Mouse (Mus musculus): Measurements from ENCODE around the gene 2310022A10Rik. TPM values are rescaled to one million over a fixed set of nuclear protein-coding genes. Genes with fewer than 3 reads are reported as not detected.

2310022A10Rik gene
- total RNA-seq, 2 experiments from 2014 or later = 23.5 to 24.2 TPM

DNA sequence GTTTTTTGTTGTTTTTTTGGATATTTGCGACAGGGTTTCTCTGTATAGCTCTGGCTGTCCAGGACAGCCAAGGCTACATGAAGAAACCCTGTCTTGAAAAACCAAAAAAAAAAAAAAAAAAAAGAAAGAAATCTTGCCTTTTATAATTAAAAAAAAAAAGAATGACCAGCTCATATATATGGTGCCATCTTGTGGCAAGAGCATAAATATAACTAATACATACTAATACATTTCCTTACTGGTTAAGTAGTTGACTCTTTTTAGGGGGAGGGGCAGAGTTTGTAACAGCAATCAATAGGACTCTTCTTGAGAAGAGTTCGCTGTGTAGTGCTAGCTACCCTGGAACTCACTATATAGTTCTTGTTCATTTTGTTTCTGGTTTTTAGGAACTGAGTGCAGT lies 34.7 kb downstream of the 2310022A10Rik start:
- no peak for DNase-seq (ENCODE audit: extremely low spot score in 1 of 2, low spot score in 1 of 2)

DNA sequence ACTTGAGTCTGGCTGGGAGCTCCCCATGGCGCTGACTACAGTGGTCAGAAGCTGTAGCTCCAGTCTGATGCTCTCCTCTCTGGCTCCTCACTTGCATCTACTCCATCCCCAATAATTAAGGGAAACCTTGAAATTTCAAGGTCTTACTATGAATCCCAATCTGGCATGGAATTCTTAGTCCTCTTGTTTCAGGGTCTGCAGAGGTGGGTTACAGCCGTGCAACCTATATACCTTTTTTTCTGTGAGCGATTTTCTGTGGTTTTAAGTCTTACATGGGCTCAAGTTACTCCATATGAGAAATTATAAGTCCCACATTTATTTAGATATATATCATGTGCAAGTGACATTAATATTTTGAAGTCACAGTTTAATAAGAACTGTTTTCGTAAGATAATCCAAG lies 37.1 kb downstream of the 2310022A10Rik start:
- no peak for DNase-seq (ENCODE audit: extremely low spot score in 1 of 2, low spot score in 1 of 2)

DNA sequence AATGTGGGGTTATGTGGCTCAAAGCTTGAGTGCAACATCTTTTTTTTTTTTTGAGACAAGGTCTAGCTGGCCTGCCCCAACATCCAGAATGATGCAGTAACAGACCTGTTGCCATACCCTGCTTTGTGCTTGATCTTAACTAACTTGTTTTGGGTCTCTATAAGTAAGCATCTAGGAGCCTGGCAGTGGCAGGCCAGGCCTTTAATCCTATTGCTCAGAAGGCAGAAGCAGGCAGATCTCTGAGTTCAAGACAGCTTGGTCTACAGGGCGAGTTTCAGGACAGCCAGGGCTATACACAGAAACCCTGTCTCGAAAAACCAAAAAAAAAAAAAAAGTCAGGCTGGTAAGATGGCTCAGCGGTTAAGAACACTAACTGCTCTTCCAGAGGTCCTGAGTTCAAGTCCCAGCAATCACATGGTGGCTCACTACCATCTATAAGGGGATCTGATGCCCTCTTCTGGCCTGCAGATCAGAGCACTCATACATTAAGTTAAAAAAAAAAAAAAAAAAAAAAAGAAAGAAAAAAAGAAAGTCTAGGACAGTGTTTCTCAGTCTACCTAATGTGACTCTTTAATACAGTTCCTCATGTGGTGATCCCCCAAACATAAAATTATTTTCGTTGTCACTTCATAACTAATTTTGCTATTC lies 37.7 kb downstream of the 2310022A10Rik start:
- no peak for DNase-seq (ENCODE audit: extremely low spot score in 1 of 2, low spot score in 1 of 2)

DNA sequence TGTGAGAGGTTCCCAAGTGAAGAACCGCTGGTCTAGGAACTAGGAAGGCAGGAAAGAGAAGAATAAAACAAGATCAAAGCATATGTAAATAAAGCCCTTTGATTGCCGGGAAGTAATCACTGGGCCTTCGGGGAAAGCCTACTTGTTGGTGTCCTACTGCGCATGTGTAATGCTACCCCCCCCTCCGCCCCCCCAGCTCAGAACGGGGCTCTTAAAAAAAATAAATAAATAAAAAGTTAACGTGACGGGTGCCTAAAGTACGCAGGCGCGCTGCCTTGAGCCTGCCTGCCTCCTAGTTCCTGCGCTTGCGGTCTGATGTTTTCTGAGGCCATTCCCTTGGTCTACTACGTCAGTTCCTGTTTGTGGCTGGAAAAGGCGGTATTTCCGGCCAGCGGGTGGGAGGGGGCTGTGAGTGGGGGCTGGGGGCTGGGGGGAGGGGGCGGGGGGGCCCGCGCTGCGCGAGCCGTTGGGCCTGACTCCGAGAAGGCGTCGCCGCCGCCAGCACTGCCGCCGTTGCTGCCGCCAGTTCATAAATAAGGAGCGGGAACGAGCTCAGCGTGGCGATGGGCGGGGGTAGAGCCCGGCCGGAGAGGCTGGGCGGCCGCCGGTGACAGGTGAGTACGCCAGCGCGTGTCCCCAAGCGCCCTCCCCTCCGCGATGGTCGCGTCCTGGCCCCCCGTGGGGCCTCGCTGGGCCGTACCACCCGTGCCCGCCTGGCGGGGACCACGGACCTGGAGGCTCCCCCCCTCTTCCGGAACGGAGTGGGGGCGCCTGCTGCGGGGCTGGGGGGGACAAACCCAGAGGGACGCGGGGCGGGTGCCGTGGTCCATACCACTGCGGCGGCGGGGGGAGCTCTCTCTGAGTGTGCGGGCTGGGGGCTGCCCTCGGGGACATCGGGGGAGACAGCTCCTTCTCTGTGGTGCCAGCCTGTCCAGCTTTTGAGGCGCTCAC lies 38.5 kb downstream of the 2310022A10Rik start, which contains the start of gene Akt2:
Akt2 (plus strand) TSS at position 287 of the 951 bp plus-strand sequence.
- peak; percentile 75 to 95 for DNase-seq (ENCODE audit: extremely low spot score in 1 of 2, low spot score in 1 of 2)

DNA sequence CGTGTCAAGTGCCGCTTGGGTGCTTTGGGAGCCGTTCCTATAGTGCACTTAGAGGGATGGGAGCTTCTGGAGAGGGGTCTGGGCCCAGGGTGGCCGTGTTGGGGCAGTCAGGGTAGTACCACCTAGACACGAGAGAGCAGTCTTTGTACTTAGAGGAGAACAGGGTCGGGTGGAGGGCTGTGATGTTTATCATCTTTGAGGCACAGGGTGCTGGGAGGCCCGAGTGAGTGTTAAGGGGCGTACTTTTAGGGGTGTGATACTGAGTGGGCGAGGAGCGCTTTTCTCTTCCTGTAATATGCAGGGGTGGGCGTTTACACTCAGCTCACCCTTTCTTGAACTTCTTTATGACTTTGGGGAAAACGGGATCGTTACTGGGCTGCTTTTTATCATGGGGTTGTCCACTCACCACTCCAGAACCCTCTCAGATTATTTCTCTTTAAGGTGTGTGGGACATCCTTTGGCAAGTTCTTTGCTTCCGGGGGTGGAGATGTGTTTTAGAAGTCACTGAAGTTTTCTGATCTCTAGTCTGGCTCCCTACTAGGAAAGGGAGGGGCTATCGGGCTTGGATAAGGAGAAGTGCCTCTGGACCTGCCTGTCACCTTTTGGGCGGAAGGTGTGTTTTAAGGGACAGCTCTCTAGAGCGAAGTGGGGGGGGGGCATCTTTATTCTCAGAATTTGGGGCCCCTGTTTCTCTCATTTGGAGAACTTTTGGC lies 39.3 kb downstream of the 2310022A10Rik start:
- DNase-seq (ENCODE audit: extremely low spot score in 1 of 2, low spot score in 1 of 2) = no peak

DNA sequence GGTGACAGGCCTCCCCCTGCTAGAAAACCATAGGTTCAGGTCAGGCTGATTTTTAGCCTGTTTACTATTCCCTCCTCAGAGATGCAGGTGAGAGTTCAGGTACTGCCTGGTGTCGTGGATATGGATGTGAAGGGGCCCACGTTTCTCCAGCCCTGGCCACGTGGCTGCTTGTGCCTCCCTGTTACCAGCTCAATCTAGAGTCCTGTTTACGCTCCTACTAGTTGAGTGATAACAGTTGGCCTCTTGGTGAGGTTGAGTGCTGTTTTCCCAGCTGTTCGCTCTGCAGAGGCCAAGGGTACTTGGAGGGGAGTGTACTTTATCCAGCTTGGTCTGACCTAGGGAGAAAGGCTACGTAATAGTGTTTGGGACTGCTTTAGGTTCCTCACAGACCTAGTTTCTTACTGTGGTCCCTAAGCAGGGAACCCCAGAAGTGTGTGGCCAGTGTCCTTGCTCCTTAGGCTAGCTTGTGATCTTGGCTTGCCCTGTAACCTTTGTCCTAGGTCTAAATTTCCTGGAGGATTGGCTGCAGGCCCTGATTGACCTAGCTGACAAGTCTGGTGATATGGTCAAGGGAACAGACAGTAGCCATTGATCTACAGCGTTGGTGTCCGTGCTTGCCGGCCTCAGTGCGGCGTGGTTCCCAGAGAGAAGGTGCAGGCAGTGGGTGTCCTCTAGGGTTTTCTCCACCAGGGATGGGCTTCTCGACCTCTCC lies 40.1 kb downstream of the 2310022A10Rik start:
- DNase-seq (ENCODE audit: extremely low spot score in 1 of 2, low spot score in 1 of 2) = no peak

DNA sequence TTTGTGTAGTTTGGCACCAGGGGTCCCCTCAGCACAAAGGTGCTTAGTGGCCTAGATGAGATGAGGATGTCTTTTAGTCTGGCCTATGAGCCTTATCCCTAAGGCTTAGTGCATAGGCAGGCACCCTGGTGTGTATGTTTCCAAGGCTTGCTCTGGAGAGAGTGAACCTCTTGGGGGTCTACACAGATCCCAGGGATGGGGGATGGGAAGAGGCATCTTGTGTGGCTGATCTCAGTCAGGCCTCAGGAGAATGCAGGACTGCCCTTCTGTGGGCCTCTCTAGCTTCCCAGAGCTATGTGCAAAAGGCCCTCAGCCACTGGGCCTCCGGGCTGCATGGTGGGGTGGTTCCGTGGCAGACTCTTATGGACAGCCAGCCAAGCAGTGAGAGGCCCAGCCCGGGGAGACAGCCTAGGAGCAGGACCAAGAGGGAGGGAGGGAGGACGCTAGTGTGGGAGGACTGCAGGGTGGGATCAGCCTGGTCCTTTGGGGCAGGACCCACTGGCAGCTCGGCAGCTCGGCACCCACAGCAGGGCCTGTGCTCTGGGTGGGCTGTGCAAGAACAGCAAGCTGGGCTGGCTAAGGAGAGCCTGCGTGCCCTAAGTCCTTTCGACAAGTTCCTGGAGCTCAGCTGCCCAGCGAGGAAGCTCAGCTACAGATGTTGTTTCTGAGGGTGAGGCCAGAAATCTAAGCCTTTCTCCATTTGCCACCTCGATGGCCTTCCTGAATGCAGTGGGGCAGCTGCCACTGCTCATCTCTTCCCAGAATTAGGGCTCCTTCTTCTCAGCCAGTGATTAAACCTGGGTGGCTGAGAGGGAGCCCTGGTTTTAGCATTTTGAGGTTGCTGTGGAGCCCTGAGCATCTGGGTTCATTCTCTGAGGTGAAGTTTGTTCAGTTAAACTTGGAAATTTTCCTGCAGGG lies 43.8 kb downstream of the 2310022A10Rik start:
- DNase-seq (ENCODE audit: extremely low spot score in 1 of 2, low spot score in 1 of 2) = no peak

DNA sequence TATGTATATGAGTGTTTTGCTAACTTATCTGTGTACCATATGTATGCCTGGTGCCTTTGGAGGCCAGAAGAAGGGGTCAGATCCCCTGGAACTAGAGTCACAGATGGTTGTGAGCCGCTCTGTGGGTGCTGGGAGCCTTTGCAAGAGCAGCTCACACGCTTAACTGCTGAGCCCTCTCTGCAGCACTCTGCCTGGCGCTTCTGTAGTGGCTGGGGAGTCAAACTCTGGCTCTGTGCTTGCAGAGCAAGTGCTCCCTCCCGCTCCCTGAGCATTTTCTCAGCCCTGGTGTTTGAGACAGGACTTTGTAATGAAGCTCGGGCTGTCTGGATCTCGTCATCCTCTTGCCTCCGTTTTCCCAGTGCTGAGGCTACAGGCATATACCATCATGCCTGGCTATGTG lies 45.0 kb downstream of the 2310022A10Rik start:
- DNase-seq (ENCODE audit: extremely low spot score in 1 of 2, low spot score in 1 of 2) = no peak

DNA sequence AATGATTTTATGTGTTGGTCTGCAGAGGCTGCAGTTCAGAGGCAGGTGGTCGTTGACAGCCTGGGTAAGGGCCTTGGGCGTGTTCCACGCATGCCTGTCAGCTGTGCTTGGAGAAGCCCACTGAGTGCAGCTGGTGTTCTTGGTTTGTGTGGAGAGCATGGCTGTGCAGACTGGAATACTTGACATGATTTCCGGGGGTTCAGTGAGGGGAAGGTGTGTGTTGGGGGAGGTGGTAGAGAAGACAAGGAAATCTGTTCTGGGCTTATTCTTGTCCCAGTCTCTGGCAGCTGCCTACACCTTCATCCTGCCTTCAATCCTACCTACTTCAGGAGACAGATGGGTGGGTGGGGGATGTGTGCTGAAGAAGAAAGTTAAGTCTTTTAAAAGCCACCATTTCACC lies 48.6 kb downstream of the 2310022A10Rik start:
- DNase-seq (ENCODE audit: extremely low spot score in 1 of 2, low spot score in 1 of 2) = no peak

DNA sequence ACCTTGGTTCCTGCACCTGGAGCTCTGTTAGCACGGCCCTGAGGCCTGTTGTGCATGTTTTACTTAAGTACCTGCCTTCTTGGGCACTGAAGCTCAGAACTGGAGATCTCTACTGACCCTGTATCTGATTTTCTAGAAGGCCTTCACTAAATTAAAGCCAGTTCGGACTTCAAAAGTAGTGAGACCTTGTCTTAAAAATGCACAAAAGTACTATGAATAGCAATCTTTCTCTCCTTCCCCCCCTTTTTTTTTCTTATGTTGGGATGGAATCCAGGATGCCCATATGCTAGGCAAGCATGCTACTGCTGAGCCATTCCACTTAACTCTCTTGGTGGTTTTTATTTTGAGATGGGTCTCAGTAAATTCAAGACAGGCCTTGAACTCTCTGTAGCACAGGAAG lies 49.1 kb downstream of the 2310022A10Rik start:
- DNase-seq (ENCODE audit: extremely low spot score in 1 of 2, low spot score in 1 of 2) = no peak

DNA sequence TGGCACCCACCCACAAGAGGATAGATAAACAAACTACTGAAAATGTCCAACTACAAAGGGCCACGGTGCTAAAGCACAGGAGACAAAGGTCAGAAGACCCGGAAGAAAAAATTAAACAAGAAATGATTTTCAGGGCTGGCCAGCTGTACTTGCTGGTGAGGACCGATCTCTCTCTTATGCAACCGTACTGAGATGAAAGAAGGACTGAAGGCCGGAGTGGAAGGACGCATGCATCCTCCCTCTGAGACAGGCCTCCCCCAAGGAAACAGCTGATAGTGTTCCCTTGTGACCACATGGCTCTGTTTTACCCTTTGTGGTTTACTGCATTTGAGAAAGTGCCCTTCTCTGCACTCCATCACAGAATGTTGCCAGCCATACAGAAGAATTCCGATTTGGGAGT lies 49.8 kb downstream of the 2310022A10Rik start:
- no peak for DNase-seq (ENCODE audit: extremely low spot score in 1 of 2, low spot score in 1 of 2)

DNA sequence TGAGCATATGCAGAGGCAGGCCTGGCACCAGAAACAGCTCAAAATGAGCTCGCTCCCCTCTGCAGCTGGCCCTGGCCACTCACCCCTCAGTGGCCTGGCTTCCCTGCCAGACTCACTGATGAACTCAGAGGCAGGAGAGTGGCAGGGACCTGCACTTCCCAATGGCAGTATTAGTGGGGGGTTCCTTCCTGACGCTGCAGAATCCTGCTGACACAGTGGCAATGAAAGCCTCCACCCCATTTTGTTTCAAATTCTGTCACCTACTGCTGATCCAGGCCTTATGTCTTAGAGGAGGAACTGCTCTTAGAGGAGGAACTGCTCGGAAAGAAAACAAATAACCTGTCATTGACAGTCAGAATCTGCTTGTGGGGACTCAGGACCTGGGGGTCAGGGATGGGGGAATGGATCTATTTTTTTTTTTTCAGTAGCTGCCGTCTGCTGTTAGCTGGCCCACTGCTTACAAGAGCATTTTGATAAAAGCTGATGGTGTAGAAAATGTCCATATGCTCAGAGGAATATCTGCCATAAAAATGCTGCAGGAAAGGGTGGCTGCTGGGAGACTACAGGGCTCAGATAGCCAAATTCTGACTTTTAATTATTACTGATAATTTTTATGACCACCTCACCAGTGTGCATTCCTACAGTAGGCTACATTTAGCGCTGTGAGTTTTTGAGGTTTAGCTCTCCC lies 51.8 kb downstream of the 2310022A10Rik start:
- no peak for DNase-seq (ENCODE audit: extremely low spot score in 1 of 2, low spot score in 1 of 2)

DNA sequence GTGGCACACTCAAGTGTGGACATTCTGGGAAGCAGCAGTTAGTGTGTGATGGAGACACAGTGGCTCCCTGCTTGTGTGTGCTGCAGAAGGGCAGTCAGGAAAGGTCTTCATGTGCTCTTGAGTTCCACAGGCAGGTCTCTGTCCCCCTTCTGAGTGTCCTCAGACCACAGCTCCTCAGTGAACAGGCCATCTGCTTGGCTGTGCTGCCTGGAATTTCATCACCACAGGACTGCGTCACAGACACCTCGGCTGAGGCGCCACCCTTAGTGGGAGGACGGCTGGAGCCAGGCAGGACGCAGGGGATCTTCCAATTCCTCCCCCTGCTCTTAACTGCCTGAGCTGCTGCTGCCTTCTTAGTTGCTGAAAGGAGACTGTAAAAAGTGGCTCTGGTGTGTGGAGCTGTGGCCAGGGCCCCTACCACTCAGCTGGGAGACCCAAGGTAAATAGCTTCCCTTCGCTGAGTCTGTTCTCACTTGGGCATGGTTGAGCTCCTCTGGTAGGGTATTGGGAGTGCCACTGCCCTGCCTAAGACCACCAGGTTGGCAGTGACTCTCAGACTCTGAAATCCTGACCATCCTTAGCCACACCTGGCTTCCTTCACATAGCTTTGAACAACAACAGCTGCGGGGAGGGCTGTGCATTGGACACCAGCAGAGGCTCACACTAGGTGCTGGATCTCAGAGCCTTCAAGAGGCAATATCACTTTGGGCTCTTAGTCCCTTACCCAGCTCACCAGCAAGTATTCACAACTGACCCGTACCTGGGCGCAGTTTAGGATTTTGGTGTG lies 52.7 kb downstream of the 2310022A10Rik start:
- peak in 1 of 2 experiments; percentile 46 for DNase-seq (ENCODE audit: extremely low spot score in 1 of 2, low spot score in 1 of 2)

DNA sequence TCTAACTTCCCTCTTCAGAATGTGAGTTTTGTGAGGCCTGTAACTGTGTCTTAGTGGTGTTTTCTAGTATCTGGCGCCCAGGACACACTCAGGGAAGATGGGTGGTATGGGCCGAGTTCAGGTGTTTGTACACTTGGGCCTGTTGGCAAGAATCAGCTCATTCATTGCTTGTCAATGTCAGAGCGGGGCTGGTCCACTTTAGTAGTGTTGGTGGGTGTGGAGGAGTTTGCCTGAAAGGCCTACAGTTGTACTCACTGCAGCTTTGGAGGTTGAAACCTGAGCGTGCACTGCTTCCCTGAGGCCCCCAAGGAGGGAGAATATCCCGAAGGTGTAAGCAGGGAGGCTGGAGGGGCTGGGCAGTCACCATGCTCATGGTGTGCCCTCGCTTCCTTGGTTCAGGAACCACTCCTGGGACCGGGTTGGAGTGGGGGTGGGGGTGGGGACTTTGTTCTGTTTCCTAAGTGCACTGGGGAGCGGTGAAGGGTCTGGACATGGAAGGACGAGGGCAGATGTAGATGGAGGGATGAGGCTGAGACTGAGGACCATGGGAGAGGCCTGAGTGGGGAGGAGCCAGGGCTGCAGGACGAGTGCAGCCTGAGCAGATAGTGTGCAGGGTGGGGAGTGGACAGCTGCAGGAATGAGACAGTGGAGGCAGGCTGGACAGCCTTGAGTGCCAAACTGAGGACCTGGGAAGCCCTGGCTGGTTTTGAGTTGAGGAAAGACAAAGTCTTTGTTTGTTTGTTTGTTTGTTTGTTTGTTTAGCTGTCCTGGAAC lies 53.6 kb downstream of the 2310022A10Rik start:
- DNase-seq (ENCODE audit: extremely low spot score in 1 of 2, low spot score in 1 of 2) = no peak

DNA sequence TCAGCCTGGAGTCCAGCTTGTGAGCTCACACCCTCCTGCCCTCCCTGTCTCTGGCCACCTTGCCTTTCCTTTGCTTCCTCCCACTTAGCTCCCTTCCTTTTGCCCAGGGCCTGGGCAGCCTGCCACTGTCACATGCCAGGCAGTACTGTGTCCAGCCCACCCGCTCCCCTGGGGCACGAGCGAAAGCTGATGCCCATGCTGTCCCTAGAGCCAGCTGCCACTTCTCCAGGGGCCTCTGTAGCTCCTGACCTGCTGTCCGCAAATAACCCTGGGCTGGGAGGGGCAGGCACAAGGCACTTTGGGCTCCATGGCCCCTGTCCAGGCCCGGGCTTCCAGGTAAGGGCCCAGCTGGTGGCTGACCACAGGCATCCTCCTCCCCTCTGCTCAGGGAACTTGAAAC lies 54.5 kb downstream of the 2310022A10Rik start:
- DNase-seq (ENCODE audit: extremely low spot score in 1 of 2, low spot score in 1 of 2) = peak; percentile 34 to 48

DNA sequence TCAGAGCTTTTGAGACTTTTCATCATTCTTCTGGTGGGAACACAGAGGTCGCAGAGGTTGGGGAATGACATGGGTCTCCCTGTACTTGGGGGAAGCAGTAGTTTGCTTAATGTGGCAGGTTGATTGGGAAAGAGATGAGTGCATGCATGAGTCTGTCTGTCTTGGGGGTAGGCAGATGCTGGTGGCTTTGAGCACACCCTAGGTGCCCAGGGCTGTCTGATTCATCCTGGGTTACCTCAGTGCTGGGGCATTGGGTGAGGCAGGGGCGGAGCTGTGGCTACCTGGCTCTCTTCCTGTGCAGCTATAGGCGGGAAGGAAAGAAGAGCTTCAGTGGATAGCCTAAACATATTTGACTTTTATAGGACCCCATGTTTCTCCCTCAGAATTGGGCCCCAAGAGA lies 55.1 kb downstream of the 2310022A10Rik start:
- no peak for DNase-seq (ENCODE audit: extremely low spot score in 1 of 2, low spot score in 1 of 2)

DNA sequence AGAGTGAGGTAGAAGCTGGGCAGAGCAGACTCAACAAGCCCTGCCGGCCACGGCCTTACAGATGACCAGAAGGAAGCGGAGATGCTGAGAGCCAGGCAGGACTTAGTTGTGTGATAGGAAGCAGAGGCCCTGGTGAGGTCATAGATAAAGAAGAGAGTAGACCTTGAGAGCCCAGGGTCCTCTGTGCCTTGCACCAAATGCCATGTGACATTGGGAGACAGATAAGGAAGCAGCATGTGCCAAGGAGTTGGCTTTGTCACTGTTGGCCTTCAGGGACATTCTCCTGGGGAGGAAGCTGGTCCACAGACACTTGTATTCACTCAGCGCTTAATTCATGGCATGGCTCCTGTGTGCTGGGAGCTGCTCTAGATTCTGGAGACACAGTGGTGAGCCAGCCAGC lies 56.3 kb downstream of the 2310022A10Rik start:
- no peak for DNase-seq (ENCODE audit: extremely low spot score in 1 of 2, low spot score in 1 of 2)

Measured in layer of hippocampus, postnatal 25 days (tissue).